ENCODE assay signal across 8 mouse cellular contexts in the genomic region with DNA sequence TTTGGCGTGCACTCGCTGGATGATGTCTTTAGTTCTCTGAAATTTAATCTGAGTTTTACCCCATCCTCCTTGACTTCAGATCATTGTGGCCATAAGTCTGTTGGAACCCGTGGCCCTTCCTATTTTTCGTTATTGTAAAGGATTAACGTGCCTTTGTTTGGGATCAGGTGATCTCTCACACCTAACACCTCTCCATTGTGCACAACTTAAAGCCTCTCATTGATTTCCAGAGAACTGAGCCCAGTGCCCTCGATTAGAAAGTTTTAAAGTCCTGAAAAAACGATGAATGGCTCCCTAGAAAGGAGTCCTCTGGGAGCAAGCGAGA. TPM values are rescaled to one million over a fixed set of nuclear protein-coding genes. Genes with fewer than 3 reads are reported as not detected.
DNase-seq lines count a peak whose midpoint lies in the region; ATAC-seq and TF ChIP-seq lines count a peak whose summit lies in the region.

No protein-coding gene starts in this region.

- peak overlapping the region; percentile 99 for H3K4me3 ChIP-seq in cerebellum, adult 2 months (replicated peaks; ENCODE audit: insufficient read depth, low read depth, low read length)
- peak overlapping the region; percentile 88 for H3K4me3 ChIP-seq in neural tube, embryonic 11.5 days (ENCODE audit: low read depth, low read length)
- H3K4me3 ChIP-seq in limb, embryonic 15.5 days: peak overlapping the region; percentile 91
- H3K4me3 ChIP-seq in stomach, postnatal 0 days (ENCODE audit: low read depth, low read length): peak overlapping the region; percentile 95

- no peaks in the 10 kb centered on the region for H3K9me3 ChIP-seq in neural tube, embryonic 11.5 days (ENCODE audit: control insufficient read depth, low read length)
- no peaks in the 10 kb centered on the region for H3K9me3 ChIP-seq in limb, embryonic 15.5 days
- no peaks in the 10 kb centered on the region for H3K9me3 ChIP-seq in stomach, postnatal 0 days (ENCODE audit: control insufficient read depth, low read length)

- H3K36me3 ChIP-seq in neural tube, embryonic 11.5 days (ENCODE audit: control insufficient read depth, insufficient read depth, low read length): no peaks in the 10 kb centered on the region
- H3K36me3 ChIP-seq in limb, embryonic 15.5 days: no peaks in the 10 kb centered on the region
- no peaks in the 10 kb centered on the region for H3K36me3 ChIP-seq in stomach, postnatal 0 days (ENCODE audit: control insufficient read depth, insufficient read depth, low read length)

- peak overlapping the region; percentile 87 for H3K4me2 ChIP-seq in neural tube, embryonic 11.5 days (ENCODE audit: low read depth)
- peak overlapping the region; percentile 69 for H3K4me2 ChIP-seq in limb, embryonic 15.5 days
- peak overlapping the region; percentile 88 for H3K4me2 ChIP-seq in stomach, postnatal 0 days (replicated peaks; ENCODE audit: low read depth)

- 20% methylated on average over 8 of the region's 8 CpGs for WGBS in cerebellum, adult 2 months
- 17% methylated on average over 8 of the region's 8 CpGs for WGBS in neural tube, embryonic 11.5 days
- WGBS in limb, embryonic 15.5 days: 17% methylated on average over 8 of the region's 8 CpGs
- 11% methylated on average over 8 of the region's 8 CpGs for WGBS in stomach, postnatal 0 days

- ATAC-seq in neural tube, embryonic 11.5 days (ENCODE audit: insufficient read depth, low FRiP score, low TSS enrichment): 0 out of 2 replicates have a peak, but pooled peaks have one; percentile 8
- ATAC-seq in limb, embryonic 15.5 days (ENCODE audit: insufficient number of reproducible peaks, low FRiP score, low TSS enrichment, low read depth): no peak
- ATAC-seq in stomach, postnatal 0 days (ENCODE audit: low FRiP score, low TSS enrichment): peak; percentile 2; the same call in 1 of the 2 replicates

- H3K27ac ChIP-seq in cerebellum, adult 2 months (ENCODE audit: insufficient read depth, low read length): peak overlapping the region; percentile 31; the same call in 1 of the 2 replicates
- H3K27ac ChIP-seq in neural tube, embryonic 11.5 days (ENCODE audit: low read depth, low read length): no peak overlapping the region
- peak overlapping the region; percentile 87 for H3K27ac ChIP-seq in limb, embryonic 15.5 days
- H3K27ac ChIP-seq in stomach, postnatal 0 days (replicated peaks): peak overlapping the region; percentile 95

- TF ChIP-seq EP300 in stomach, postnatal 0 days (optimal IDR thresholded peaks at IDR 0.05): no peak

- TF ChIP-seq CTCF in cerebellum, adult 2 months (IDR thresholded peaks at IDR 0.05; ENCODE audit: borderline replicate concordance, insufficient read depth, low read depth, low read length): no peak
- TF ChIP-seq CTCF in stomach, postnatal 0 days (IDR thresholded peaks at IDR 0.05; ENCODE audit: low read depth): no peak

- H3K9ac ChIP-seq in neural tube, embryonic 11.5 days (ENCODE audit: low read length): peak overlapping the region; percentile 97
- peak overlapping the region; percentile 93; the same call in 1 of the 2 replicates for H3K9ac ChIP-seq in limb, embryonic 15.5 days
- H3K9ac ChIP-seq in stomach, postnatal 0 days (ENCODE audit: low read length): peak overlapping the region; percentile 95

- TF ChIP-seq POLR2A in cerebellum, adult 2 months (IDR thresholded peaks at IDR 0.05; ENCODE audit: borderline replicate concordance, insufficient read depth, low read length): no peak

- no peak for DNase-seq in cerebellum, adult 2 months
- no peak for DNase-seq in cerebellum, postnatal 25 days
- no peak for DNase-seq in neural tube, embryonic 11.5 days (ENCODE audit: low spot score)
- no peak for DNase-seq in neural tube, embryonic 10.5 days (ENCODE audit: extremely low spot score, low spot score)
- DNase-seq in stomach, postnatal 0 days (ENCODE audit: low spot score): no peak
- DNase-seq in spleen, postnatal 14 days (ENCODE audit: low spot score in 2 of 2): no peak
- no peak for DNase-seq in cerebellum, adult 8-10 months

- no peaks in the 10 kb centered on the region for H3K27me3 ChIP-seq in cerebellum, adult 2 months (ENCODE audit: control insufficient read depth, insufficient read depth, low read length)
- no peaks in the 10 kb centered on the region for H3K27me3 ChIP-seq in neural tube, embryonic 11.5 days (ENCODE audit: control insufficient read depth, insufficient read depth, low read length)
- H3K27me3 ChIP-seq in limb, embryonic 15.5 days: no peaks in the 10 kb centered on the region
- no peaks in the 10 kb centered on the region for H3K27me3 ChIP-seq in stomach, postnatal 0 days (ENCODE audit: control insufficient read depth, insufficient read depth, low read length)

- H3K4me1 ChIP-seq in cerebellum, adult 2 months (ENCODE audit: control insufficient read depth, insufficient read depth, low read length): peaks cover 2% of the 10 kb centered on the region; the same call in 1 of the 2 replicates
- peaks cover 3% of the 10 kb centered on the region; the same call in 1 of the 2 replicates for H3K4me1 ChIP-seq in neural tube, embryonic 11.5 days (ENCODE audit: control insufficient read depth, insufficient read depth, low read length)
- peaks cover 15% of the 10 kb centered on the region for H3K4me1 ChIP-seq in limb, embryonic 15.5 days
- no peaks in the 10 kb centered on the region for H3K4me1 ChIP-seq in stomach, postnatal 0 days (replicated peaks; ENCODE audit: control insufficient read depth, insufficient read depth)

RNA-seq across cellular contexts. Expression of a gene that starts 0.5 kb away (rescaled TPM):
- 82.8 and 86.7 TPM in 2 replicates for polyA plus RNA-seq in cerebellum, adult 2 months (2012; rRNA removed)
- 141 and 145 TPM in 2 replicates for polyA plus RNA-seq in neural tube, embryonic 11.5 days (2014; fragmentation: Nextera tagmentation; extraction: Ambion mirVana)
- 100 and 104 TPM in 2 replicates for polyA plus RNA-seq in limb, embryonic 15.5 days (2015; fragmentation: Nextera tagmentation; extraction: Ambion mirVana)
- 64.8 and 68.7 TPM in 2 replicates for polyA plus RNA-seq in stomach, postnatal 0 days (2015; fragmentation: Nextera tagmentation; extraction: Ambion mirVana)

RNA-seq across cellular contexts. Expression of a gene that starts 24.1 kb away (rescaled TPM):
- polyA plus RNA-seq in cerebellum, adult 2 months (2012; rRNA removed): 129 and 136 TPM in 2 replicates
- 784 and 802 TPM in 2 replicates for polyA plus RNA-seq in neural tube, embryonic 11.5 days (2014; fragmentation: Nextera tagmentation; extraction: Ambion mirVana)
- 513 and 518 TPM in 2 replicates for polyA plus RNA-seq in limb, embryonic 15.5 days (2015; fragmentation: Nextera tagmentation; extraction: Ambion mirVana)
- 279 and 305 TPM in 2 replicates for polyA plus RNA-seq in stomach, postnatal 0 days (2015; fragmentation: Nextera tagmentation; extraction: Ambion mirVana)

RNA-seq across cellular contexts. Expression of a gene that starts 56.5 kb away (rescaled TPM):
- 43.7 and 45.8 TPM in 2 replicates for polyA plus RNA-seq in cerebellum, adult 2 months (2012; rRNA removed)
- polyA plus RNA-seq in neural tube, embryonic 11.5 days (2014; fragmentation: Nextera tagmentation; extraction: Ambion mirVana): 109 and 118 TPM in 2 replicates
- polyA plus RNA-seq in limb, embryonic 15.5 days (2015; fragmentation: Nextera tagmentation; extraction: Ambion mirVana): 88.9 and 98.7 TPM in 2 replicates
- polyA plus RNA-seq in stomach, postnatal 0 days (2015; fragmentation: Nextera tagmentation; extraction: Ambion mirVana): 37.6 and 38.3 TPM in 2 replicates
